Mouse (Mus musculus): Measurements from ENCODE around the gene Olfr455.

The Olfr455 gene

GRCm38 (mm10) chr6:42547461-42547860, at the start of gene Olfr455:
TSS of gene Olfr455 (minus strand) at chr6:42547587.
- no peak for DNase-seq

GRCm38 (mm10) chr6:42593138-42593882, 45.9 kb upstream of the Olfr455 start:
- no peak for DNase-seq

- no peak for DNase-seq
These were observed 39.2 kb upstream of the Olfr455 start for GRCm38 (mm10) chr6:42586569-42586968.

- peak; percentile 14 for DNase-seq
These were observed 36.1 kb upstream of the Olfr455 start for GRCm38 (mm10) chr6:42583488-42583872.

- no peak for DNase-seq
These were observed 35.5 kb upstream of the Olfr455 start for GRCm38 (mm10) chr6:42582741-42583487.

- no peak for DNase-seq
These were observed 31.3 kb upstream of the Olfr455 start for GRCm38 (mm10) chr6:42578678-42579077.

GRCm38 (mm10) chr6:42577433-42577832, 30.0 kb upstream of the Olfr455 start:
- DNase-seq, result no peak

- DNase-seq, result no peak
These were observed 20.8 kb upstream of the Olfr455 start for GRCm38 (mm10) chr6:42568205-42568604.

- DNase-seq, result no peak
These were observed 18.8 kb upstream of the Olfr455 start for GRCm38 (mm10) chr6:42566076-42566598.

GRCm38 (mm10) chr6:42562280-42562679, 14.9 kb upstream of the Olfr455 start:
- DNase-seq, result no peak

- DNase-seq, result no peak
These were observed 13.5 kb upstream of the Olfr455 start for GRCm38 (mm10) chr6:42560885-42561284.

GRCm38 (mm10) chr6:42558641-42559040, 11.3 kb upstream of the Olfr455 start:
- DNase-seq, result no peak

- DNase-seq, result no peak
These were observed 1.2 kb downstream of the Olfr455 start for GRCm38 (mm10) chr6:42546180-42546579.

- DNase-seq, result no peak
These were observed 1.9 kb downstream of the Olfr455 start for GRCm38 (mm10) chr6:42545451-42545885.

- no peak for DNase-seq
These were observed 2.5 kb downstream of the Olfr455 start for GRCm38 (mm10) chr6:42544846-42545245.

GRCm38 (mm10) chr6:42542036-42543031, 5.1 kb downstream of the Olfr455 start:
- no peak for DNase-seq

- DNase-seq, result no peak
These were observed 6.7 kb downstream of the Olfr455 start for GRCm38 (mm10) chr6:42540681-42541080.

- no peak for DNase-seq
These were observed 7.7 kb downstream of the Olfr455 start for GRCm38 (mm10) chr6:42539711-42540110.

- no peak for DNase-seq
These were observed 33.9 kb downstream of the Olfr455 start for GRCm38 (mm10) chr6:42513461-42513860.

- no peak for DNase-seq
These were observed 38.1 kb downstream of the Olfr455 start for GRCm38 (mm10) chr6:42509311-42509710.

- no peak for DNase-seq
These were observed 43.9 kb downstream of the Olfr455 start for GRCm38 (mm10) chr6:42503478-42503877.

- DNase-seq, result no peak
These were observed 57.7 kb downstream of the Olfr455 start for GRCm38 (mm10) chr6:42489731-42490130.

GRCm38 (mm10) chr6:42487114-42487513, 60.3 kb downstream of the Olfr455 start, which contains the start of gene Olfr456:
TSS of gene Olfr456 (minus strand) at chr6:42487214.
- DNase-seq, result no peak

All from cerebellum, adult 11-12 months (tissue).